Mouse (Mus musculus) heart, embryonic 12.5 days (tissue): Measurements from ENCODE around the gene Ythdc1. TPM values are rescaled to one million over a fixed set of nuclear protein-coding genes. Genes with fewer than 3 reads are reported as not detected.

Source experiments
- ATAC-seq: fragments of 200-750 bp; cut with Nextera tagmentation; 2 replicates; pipeline ENCODE4 v1.8.0; 2017; ENCODE audit warnings: moderate TSS enrichment, moderate library complexity; ENCODE audit not compliant: insufficient number of reproducible peaks, low FRiP score
- H3K27ac ChIP-seq: fragments of 300-500 bp; sonication (generic); 2 replicates; pipeline ENCODE4 v1.5.1; 2016; ENCODE audit warnings: mild to moderate bottlenecking, moderate library complexity; ENCODE audit not compliant: poor library complexity, severe bottlenecking
- H3K27me3 ChIP-seq: fragments of 300-500 bp; sonication (generic); replicated peaks from 2 replicates; pipeline ENCODE4 v1.6.1; 2016; ENCODE audit warnings: mild to moderate bottlenecking, moderate library complexity
- H3K36me3 ChIP-seq: fragments of 300-500 bp; sonication (generic); 2 replicates; pipeline ENCODE4 v1.6.1; 2016; ENCODE audit warnings: mild to moderate bottlenecking, moderate library complexity
- H3K4me1 ChIP-seq: fragments of 300-500 bp; sonication (generic); replicated peaks from 2 replicates; pipeline ENCODE4 v1.6.1; 2016; ENCODE audit warnings: mild to moderate bottlenecking
- H3K4me2 ChIP-seq: fragments of 300-500 bp; sonication (generic); 2 replicates; pipeline ENCODE4 v1.6.1; 2016; ENCODE audit warnings: mild to moderate bottlenecking, moderate library complexity
- H3K4me3 ChIP-seq: fragments of 300-500 bp; sonication (generic); 2 replicates; pipeline ENCODE4 v1.5.1; 2016; ENCODE audit warnings: mild to moderate bottlenecking
- H3K9ac ChIP-seq: fragments of 300-500 bp; sonication (generic); 2 replicates; pipeline ENCODE4 v1.6.1; 2016; ENCODE audit warnings: mild to moderate bottlenecking, moderate library complexity
- H3K9me3 ChIP-seq: fragments of 300-500 bp; sonication (generic); replicated peaks from 2 replicates; pipeline ENCODE4 v1.6.1; 2016; ENCODE audit warnings: mild to moderate bottlenecking, moderate library complexity
- WGBS: fragments of 180-500 bp; shearing (Covaris S2); methylation state at CpG from one replicate; pipeline ENCODE4 v1.1.7; 2016; 5-methylcytosine and 5-hydroxymethylcytosine counted together
- polyA plus RNA-seq: library from polyadenylated mRNA; unstranded; fragments of >200 nt; fragmentation: Nextera tagmentation; extraction: Ambion mirVana; gene quantifications from 2 replicates; pipeline ENCODE4 v1.2.1, GENCODE M21; 2016

Gene Ythdc1
- polyA plus RNA-seq = 29.5 and 30.1 TPM in 2 replicates

GRCm38 (mm10) chr5:86803962-86804940 lies at the start of gene Ythdc1:
Gene Ythdc1 (plus strand): TSS chr5:86804221.
- ATAC-seq = peak; percentile 98
- Histone ChIP-seq H3K36me3 (no peaks in the 10 kb centered on the region), H3K4me2 (peak within 1 kb of the TSS; percentile 84), H3K27ac (peak within 1 kb of the TSS; percentile 99), H3K9ac (peak within 1 kb of the TSS; percentile 88), H3K4me3 (peak within 1 kb of the TSS; percentile 67), H3K27me3 (no peaks in the 10 kb centered on the region), H3K4me1 (peaks cover 5% of the 10 kb centered on the region), H3K9me3 (no peaks in the 10 kb centered on the region)
- WGBS = under 1% methylated on average over 100 of the region's 111 CpGs

- H3K9me3 ChIP-seq = no peaks in the 10 kb centered on the region
- no peak overlapping the region for H3K9ac ChIP-seq
- H3K27ac ChIP-seq = no peak overlapping the region
- H3K4me2 ChIP-seq = no peak overlapping the region
- H3K27me3 ChIP-seq = no peaks in the 10 kb centered on the region
- no peak for ATAC-seq
- 47% methylated on average over 3 of the region's 3 CpGs for WGBS
- no peaks in the 10 kb centered on the region for H3K4me1 ChIP-seq
- H3K36me3 ChIP-seq = no peaks in the 10 kb centered on the region
- no peak overlapping the region for H3K4me3 ChIP-seq
Observed at GRCm38 (mm10) chr5:86769015-86769658, 34.9 kb upstream of the Ythdc1 start.

GRCm38 (mm10) chr5:86771010-86771409 lies 33.0 kb upstream of the Ythdc1 start:
- no peak overlapping the region for H3K9ac ChIP-seq
- no peaks in the 10 kb centered on the region for H3K9me3 ChIP-seq
- H3K27ac ChIP-seq = no peak overlapping the region
- no peaks in the 10 kb centered on the region for H3K27me3 ChIP-seq
- H3K4me1 ChIP-seq = no peaks in the 10 kb centered on the region
- no peaks in the 10 kb centered on the region for H3K36me3 ChIP-seq
- ATAC-seq = no peak
- no peak overlapping the region for H3K4me3 ChIP-seq
- no peak overlapping the region for H3K4me2 ChIP-seq

- no peak for ATAC-seq
- no peaks in the 10 kb centered on the region for H3K9me3 ChIP-seq
- H3K36me3 ChIP-seq = no peaks in the 10 kb centered on the region
- no peak overlapping the region for H3K27ac ChIP-seq
- H3K4me1 ChIP-seq = no peaks in the 10 kb centered on the region
- WGBS = 81% methylated on average over 5 of the region's 5 CpGs
- no peak overlapping the region for H3K4me3 ChIP-seq
- no peak overlapping the region for H3K4me2 ChIP-seq
- no peaks in the 10 kb centered on the region for H3K27me3 ChIP-seq
- no peak overlapping the region for H3K9ac ChIP-seq
Observed at GRCm38 (mm10) chr5:86776941-86777340, 27.1 kb upstream of the Ythdc1 start.

- Histone ChIP-seq H3K4me2 (no peak overlapping the region), H3K27ac (no peak overlapping the region), H3K27me3 (no peaks in the 10 kb centered on the region), H3K9ac (no peak overlapping the region), H3K4me1 (no peaks in the 10 kb centered on the region), H3K36me3 (no peaks in the 10 kb centered on the region), H3K9me3 (no peaks in the 10 kb centered on the region), H3K4me3 (no peak overlapping the region)
- no peak for ATAC-seq
- 63% methylated on average over 1 of the region's 1 CpGs for WGBS
Observed at GRCm38 (mm10) chr5:86778471-86778870, 25.6 kb upstream of the Ythdc1 start.

DNA sequence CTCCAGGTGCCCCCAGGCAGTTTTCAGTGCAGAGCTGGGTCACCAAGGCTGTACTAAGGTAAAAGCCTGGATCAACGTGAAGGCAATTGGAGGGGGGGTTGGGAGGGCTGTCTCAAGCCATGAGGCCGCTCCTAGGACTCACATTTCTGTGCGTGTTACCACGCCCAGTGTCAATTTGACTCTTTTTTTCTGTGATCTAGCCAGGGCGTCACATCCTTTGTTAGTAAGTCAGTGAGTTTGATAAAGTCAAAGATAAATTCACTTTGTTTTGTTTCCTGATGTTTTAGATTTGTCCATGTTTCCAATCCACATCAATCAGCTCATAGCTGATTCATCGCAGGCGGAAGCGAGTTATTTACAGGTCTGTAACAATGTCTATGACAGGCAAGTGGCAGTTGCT lies 21.0 kb upstream of the Ythdc1 start:
- no peak overlapping the region for H3K9ac ChIP-seq
- no peaks in the 10 kb centered on the region for H3K4me1 ChIP-seq
- H3K9me3 ChIP-seq = no peaks in the 10 kb centered on the region
- ATAC-seq = no peak
- no peaks in the 10 kb centered on the region for H3K36me3 ChIP-seq
- H3K27ac ChIP-seq = no peak overlapping the region
- H3K27me3 ChIP-seq = no peaks in the 10 kb centered on the region
- H3K4me3 ChIP-seq = no peak overlapping the region
- WGBS = 52% methylated on average over 8 of the region's 8 CpGs
- H3K4me2 ChIP-seq = no peak overlapping the region

DNA sequence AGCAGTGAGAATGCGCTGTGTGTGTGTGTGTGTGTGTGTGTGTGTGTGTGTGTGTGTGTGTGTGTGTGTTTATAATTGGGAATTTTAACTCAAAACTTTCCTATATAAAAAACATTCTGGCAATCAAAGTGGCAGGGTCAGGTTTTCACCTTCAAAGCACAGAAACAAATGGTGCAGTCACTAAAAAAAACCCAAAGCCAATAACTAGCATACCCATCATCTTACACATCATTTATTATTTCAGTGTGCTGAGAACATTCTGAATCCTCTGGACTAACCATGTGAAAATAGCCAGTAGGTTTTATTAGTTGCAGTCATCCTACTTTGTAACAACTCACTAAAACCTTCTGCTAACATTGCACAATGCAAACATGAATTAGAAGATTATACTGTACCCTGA lies 19.8 kb upstream of the Ythdc1 start:
- Histone ChIP-seq H3K4me1 (no peaks in the 10 kb centered on the region), H3K27me3 (no peaks in the 10 kb centered on the region), H3K4me3 (no peak overlapping the region), H3K36me3 (no peaks in the 10 kb centered on the region), H3K9ac (no peak overlapping the region), H3K4me2 (no peak overlapping the region), H3K9me3 (no peaks in the 10 kb centered on the region), H3K27ac (no peak overlapping the region)
- WGBS = 84% methylated on average over 1 of the region's 1 CpGs
- no peak for ATAC-seq

DNA sequence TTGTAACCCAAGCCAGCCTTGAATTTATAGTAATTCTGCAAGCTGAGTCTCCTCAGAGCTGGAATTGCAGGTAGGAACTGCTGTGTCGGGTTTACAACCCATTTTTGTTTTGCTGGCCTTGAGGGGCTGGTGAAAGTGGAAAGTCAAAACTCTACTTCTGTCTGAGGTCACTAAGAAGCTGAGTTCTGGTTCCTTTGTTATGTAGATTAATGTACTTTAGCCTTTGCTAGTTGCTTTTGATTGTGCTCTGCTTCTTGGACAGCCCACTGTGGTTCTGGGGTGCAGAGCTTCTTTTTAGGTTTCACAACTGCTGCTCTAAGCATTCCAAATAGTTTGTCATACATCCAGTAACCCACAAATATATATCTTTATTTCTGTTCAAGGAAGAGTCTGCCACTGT lies 17.2 kb upstream of the Ythdc1 start:
- no peak overlapping the region for H3K4me2 ChIP-seq
- no peak for ATAC-seq
- no peaks in the 10 kb centered on the region for H3K36me3 ChIP-seq
- H3K4me1 ChIP-seq = no peaks in the 10 kb centered on the region
- 40% methylated on average over 1 of the region's 1 CpGs for WGBS
- H3K9ac ChIP-seq = no peak overlapping the region
- H3K9me3 ChIP-seq = no peaks in the 10 kb centered on the region
- H3K27me3 ChIP-seq = no peaks in the 10 kb centered on the region
- H3K27ac ChIP-seq = no peak overlapping the region
- H3K4me3 ChIP-seq = no peak overlapping the region

DNA sequence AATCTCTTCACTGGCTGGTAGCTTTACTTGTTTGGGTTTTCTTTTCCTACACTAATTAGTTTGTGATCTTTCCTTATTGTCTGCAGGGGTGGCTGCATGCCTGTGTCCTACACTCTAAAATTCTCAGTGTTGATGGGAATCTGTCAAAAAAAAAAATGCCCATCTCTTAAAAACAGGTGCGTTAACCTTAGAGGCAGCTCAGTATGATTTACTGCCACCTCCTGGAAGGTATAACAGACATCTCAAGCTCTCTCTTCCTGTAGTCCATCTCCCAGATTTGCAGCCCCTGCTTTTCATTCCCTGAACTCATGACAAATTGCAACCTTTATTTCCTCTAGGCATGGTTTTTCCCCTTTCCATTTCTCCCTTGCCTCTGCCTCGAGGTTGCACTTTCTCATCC lies 14.1 kb upstream of the Ythdc1 start:
- Histone ChIP-seq H3K9me3 (no peaks in the 10 kb centered on the region), H3K4me3 (no peak overlapping the region), H3K36me3 (no peaks in the 10 kb centered on the region), H3K9ac (no peak overlapping the region), H3K27me3 (no peaks in the 10 kb centered on the region), H3K4me2 (no peak overlapping the region), H3K27ac (no peak overlapping the region), H3K4me1 (no peaks in the 10 kb centered on the region)
- WGBS = 70% methylated on average over 2 of the region's 2 CpGs
- ATAC-seq = no peak

DNA sequence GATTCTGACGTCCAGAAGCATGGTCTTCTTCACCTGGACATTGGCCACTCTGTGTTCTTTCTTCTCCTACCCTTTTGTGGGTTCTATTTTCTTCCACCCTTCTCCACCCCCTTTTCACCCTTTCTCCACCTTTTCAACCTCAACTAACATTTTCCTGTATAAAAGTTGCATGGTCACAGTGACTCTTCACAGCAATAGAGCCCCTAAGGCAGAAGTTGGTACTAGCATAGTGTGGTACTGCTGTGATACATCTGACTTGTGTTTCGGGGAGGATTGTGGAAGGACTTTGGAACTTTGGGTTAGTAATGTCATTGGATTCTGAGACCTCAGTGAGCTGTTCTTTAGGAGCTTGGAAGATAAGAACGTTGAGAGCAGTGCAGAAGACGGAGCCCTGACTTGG lies 11.8 kb upstream of the Ythdc1 start:
- no peaks in the 10 kb centered on the region for H3K36me3 ChIP-seq
- H3K4me3 ChIP-seq = no peak overlapping the region
- H3K4me1 ChIP-seq = no peaks in the 10 kb centered on the region
- no peak for ATAC-seq
- H3K27ac ChIP-seq = no peak overlapping the region
- H3K9me3 ChIP-seq = no peaks in the 10 kb centered on the region
- WGBS = 58% methylated on average over 4 of the region's 4 CpGs
- H3K9ac ChIP-seq = no peak overlapping the region
- no peaks in the 10 kb centered on the region for H3K27me3 ChIP-seq
- H3K4me2 ChIP-seq = no peak overlapping the region

DNA sequence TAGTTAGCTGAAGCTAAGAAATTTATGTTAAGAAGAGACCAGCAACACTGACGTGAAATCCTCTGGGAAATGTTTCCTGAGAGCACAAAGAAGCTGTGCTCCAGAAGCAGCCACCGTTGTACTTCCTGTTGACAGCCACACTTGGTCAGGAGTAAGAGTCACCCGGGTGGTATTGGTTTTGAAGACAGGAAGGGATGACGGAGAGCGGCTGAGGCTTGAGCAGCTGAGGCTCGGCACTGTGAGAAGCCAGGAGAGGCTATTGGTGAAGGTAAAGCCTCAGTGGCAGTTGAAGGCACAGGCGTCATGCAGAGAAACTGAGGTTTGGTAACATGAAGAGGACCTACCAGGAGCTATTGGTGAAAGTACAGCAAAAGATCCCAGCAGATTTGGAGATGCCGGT lies 11.2 kb upstream of the Ythdc1 start:
- 50% methylated on average over 8 of the region's 8 CpGs for WGBS
- H3K9ac ChIP-seq = no peak overlapping the region

More for the DNA sequence above, 11.2 kb upstream of the Ythdc1 start:
- Histone ChIP-seq H3K27ac (no peak overlapping the region), H3K36me3 (no peaks in the 10 kb centered on the region), H3K4me2 (no peak overlapping the region), H3K9me3 (no peaks in the 10 kb centered on the region), H3K4me3 (no peak overlapping the region), H3K4me1 (no peaks in the 10 kb centered on the region), H3K27me3 (no peaks in the 10 kb centered on the region)
- no peak for ATAC-seq
